Mouse (Mus musculus): ENCODE results near the gene Etv5.

- TF ChIP-seq CTCF (IDR thresholded peaks at IDR 0.05; ENCODE audit: insufficient read depth, low read length) (no peak), POLR2A (IDR thresholded peaks at IDR 0.05; ENCODE audit: borderline replicate concordance, extremely low read depth, low read depth, low read length) (no peak)
Observed at GRCm38 (mm10) chr16:22417931-22418330, 21.6 kb downstream of the Etv5 start.

All from lung, adult 2 months (tissue).